Mouse (Mus musculus): ENCODE results near the gene Per2. TPM values are rescaled to one million over a fixed set of nuclear protein-coding genes. Genes with fewer than 3 reads are reported as not detected.

Per2 gene
- total and polyA plus RNA-seq, 3 experiments, result 2.7 to 5.8 (median 4.7) TPM

- H3K9ac ChIP-seq (ENCODE audit: insufficient read depth, low read depth), result no peak overlapping the region
- TF ChIP-seq MAFK (IDR thresholded peaks at IDR 0.05; ENCODE audit: insufficient replicate concordance, low read length) (no peak), ZKSCAN1 (IDR thresholded peaks at IDR 0.05; ENCODE audit: borderline replicate concordance, low read depth, low read length) (no peak)
- H3K36me3 ChIP-seq (replicated peaks in 1 of 2; ENCODE audit: control insufficient read depth in 1 of 2, insufficient read depth in 1 of 2, low read length in 1 of 2), result no peaks in the 10 kb centered on the region
- no peak for DNase-seq (ENCODE audit: extremely low read depth)
- no peaks in the 10 kb centered on the region for H3K27me3 ChIP-seq (replicated peaks)
- H3K79me2 ChIP-seq (replicated peaks; ENCODE audit: control insufficient read depth, extremely low read depth, insufficient read depth, poor library complexity, severe bottlenecking), result no peaks in the 10 kb centered on the region
- dilution Hi-C loops (cut with MboI; ENCODE audit: extremely low pct_ligation_motif_present, extremely low pct_unique_long_range_greater_than_20kb, low sequenced_read_pairs), result no loop called here
- in situ Hi-C loops (cut with MboI; ENCODE audit: low pct_ligation_motif_present, low pct_unique_long_range_greater_than_20kb, low sequenced_read_pairs), result no loop called here
- H3K9me3 ChIP-seq (replicated peaks; ENCODE audit: low read length), result peaks cover 2% of the 10 kb centered on the region
- no peak overlapping the region for H3K27ac ChIP-seq (ENCODE audit: insufficient read depth, low read depth)
- peaks cover 7 to 18% of the 10 kb centered on the region in 2 experiments; a peak in 2 of 4 replicates for H3K4me1 ChIP-seq (ENCODE audit: control insufficient read depth in 1 of 2, insufficient read depth in 2 of 2)
- H3K4me3 ChIP-seq (replicated peaks in 1 of 3; ENCODE audit: low read depth in 2 of 3, low read length in 2 of 3, poor library complexity in 1 of 3), result no peak overlapping the region
- H3K4me2 ChIP-seq (ENCODE audit: insufficient read depth, low read depth, poor library complexity, severe bottlenecking), result no peak overlapping the region
Measured at GRCm38 (mm10) chr1:91484011-91484346, 24.9 kb upstream of the Per2 start.

- Histone ChIP-seq H3K79me2 (replicated peaks; ENCODE audit: control insufficient read depth, extremely low read depth, insufficient read depth, poor library complexity, severe bottlenecking) (no peaks in the 10 kb centered on the region), H3K4me3 (replicated peaks in 1 of 3; ENCODE audit: low read depth in 2 of 3, low read length in 2 of 3, poor library complexity in 1 of 3) (no peak overlapping the region), H3K27ac (ENCODE audit: insufficient read depth, low read depth) (no peak overlapping the region), H3K27me3 (replicated peaks) (no peaks in the 10 kb centered on the region), H3K4me2 (ENCODE audit: insufficient read depth, low read depth, poor library complexity, severe bottlenecking) (0 out of 2 replicates have a peak overlapping the region, but pooled peaks have one; percentile 26), H3K9me3 (replicated peaks; ENCODE audit: low read length) (peaks cover 2% of the 10 kb centered on the region), H3K36me3 (replicated peaks in 1 of 2; ENCODE audit: control insufficient read depth in 1 of 2, insufficient read depth in 1 of 2, low read length in 1 of 2) (no peaks in the 10 kb centered on the region), H3K4me1 (ENCODE audit: control insufficient read depth in 1 of 2, insufficient read depth in 2 of 2) (peaks cover 7 to 21% of the 10 kb centered on the region in 2 experiments; a peak in 3 of 4 replicates), H3K9ac (ENCODE audit: insufficient read depth, low read depth) (no peak overlapping the region)
- in situ Hi-C loops (cut with MboI; ENCODE audit: low pct_ligation_motif_present, low pct_unique_long_range_greater_than_20kb, low sequenced_read_pairs), result no loop called here
- DNase-seq (ENCODE audit: extremely low read depth), result peak; percentile 87
- peak; percentile 17; the same call in 1 of the 2 replicates for TF ChIP-seq MEF2A (IDR thresholded peaks at IDR 0.05; ENCODE audit: borderline replicate concordance, low read depth, low read length)
- no peak for TF ChIP-seq TBP (conservative IDR thresholded peaks at IDR 0.05; ENCODE audit: low read depth, low read length)
- peak; percentile 18; the same call in 1 of the 2 replicates for TF ChIP-seq MYC (IDR thresholded peaks at IDR 0.05; ENCODE audit: low read depth, low read length)
- peak; percentile 22; the same call in 1 of the 2 replicates for TF ChIP-seq ZC3H11A (IDR thresholded peaks at IDR 0.05; ENCODE audit: low read depth, low read length)
- no peak for TF ChIP-seq ZKSCAN1 (IDR thresholded peaks at IDR 0.05; ENCODE audit: borderline replicate concordance, low read depth, low read length)
- TF ChIP-seq ETS1 (conservative IDR thresholded peaks at IDR 0.05; ENCODE audit: low read depth, low read length), result no peak
- no peak for TF ChIP-seq MAFK (IDR thresholded peaks at IDR 0.05; ENCODE audit: insufficient replicate concordance, low read length)
- no peak for TF ChIP-seq JUND (conservative IDR thresholded peaks at IDR 0.05; ENCODE audit: low read depth, low read length)
- peak; percentile 85 for TF ChIP-seq SMC3 (IDR thresholded peaks at IDR 0.05; ENCODE audit: low read depth, low read length)
- peak; percentile 86 for TF ChIP-seq RAD21 (IDR thresholded peaks at IDR 0.05; ENCODE audit: low read depth, low read length)
- TF ChIP-seq IRF4 (IDR thresholded peaks at IDR 0.05; ENCODE audit: low read depth, low read length), result peak; percentile 17; the same call in 1 of the 2 replicates
- peak; percentile 78 to 94 for TF ChIP-seq CTCF (conservative IDR thresholded peaks at IDR 0.05 in 1 of 2, IDR thresholded peaks at IDR 0.05 in 1 of 2; ENCODE audit: low read depth in 2 of 2, low read length in 2 of 2)
- dilution Hi-C loops (cut with MboI; ENCODE audit: extremely low pct_ligation_motif_present, extremely low pct_unique_long_range_greater_than_20kb, low sequenced_read_pairs), result no loop called here
Measured at GRCm38 (mm10) chr1:91483304-91484010, 24.3 kb upstream of the Per2 start.
